Mouse (Mus musculus) myocyte (in vitro differentiated cells): ENCODE measurements at regions not wholly inside any gene's neighbourhood (a gene's known extent, or its start where the extent isn't known, plus 50 kb on each side); places are given as distances from the start of the nearest gene placed in this dataset.

ENCODE experiments used
- CEBPB ChIP-seq: IDR thresholded peaks from 2 replicates; pipeline ENCODE4 v1.6.1; 2011; ENCODE audit warnings: mild to moderate bottlenecking, moderate library complexity; ENCODE audit not compliant: poor library complexity, insufficient read depth, severe bottlenecking
- E2F4 ChIP-seq: IDR thresholded peaks from one replicate; pipeline ENCODE4 v1.6.1; 2011; ENCODE audit warnings: mild to moderate bottlenecking, control low read depth, moderate library complexity; ENCODE audit not compliant: insufficient read depth
- MAX ChIP-seq: IDR thresholded peaks from one replicate; pipeline ENCODE4 v1.6.1; 2011; ENCODE audit warnings: low read depth, mild to moderate bottlenecking, control low read depth
- MYOD1 ChIP-seq, 3 experiments: IDR thresholded peaks; one replicate each; pipeline ENCODE4 v1.6.1; 2011; ENCODE audit warnings: control low read depth in 2 of 3, low read depth in 2 of 3, mild to moderate bottlenecking in 2 of 3, moderate library complexity in 1 of 3; ENCODE audit not compliant: insufficient read length in 2 of 3, control insufficient read depth in 1 of 3
- MYOG ChIP-seq, 3 experiments: IDR thresholded peaks; one replicate each; pipeline ENCODE4 v1.6.1; 2011; ENCODE audit warnings: control low read depth in 2 of 3, low read depth in 2 of 3, mild to moderate bottlenecking in 2 of 3; ENCODE audit not compliant: insufficient read length in 2 of 3, control insufficient read depth in 1 of 3, insufficient read depth in 1 of 3
- POLR2A ChIP-seq: IDR thresholded peaks from one replicate; pipeline ENCODE4 v1.6.1; 2011; ENCODE audit warnings: low read depth, mild to moderate bottlenecking, control low read depth, moderate library complexity; ENCODE audit not compliant: insufficient read length
- POLR2AphosphoS2 ChIP-seq: IDR thresholded peaks from one replicate; pipeline ENCODE4 v1.6.1; 2011; ENCODE audit warnings: low read depth, control low read depth; ENCODE audit not compliant: insufficient read length
- REST ChIP-seq: IDR thresholded peaks from one replicate; pipeline ENCODE4 v1.6.1; 2011; ENCODE audit warnings: mild to moderate bottlenecking, control low read depth, moderate library complexity; ENCODE audit not compliant: insufficient read depth, insufficient read length
- SRF ChIP-seq: IDR thresholded peaks from one replicate; pipeline ENCODE4 v1.6.1; 2011; ENCODE audit warnings: low read depth; ENCODE audit not compliant: control insufficient read depth, insufficient read length
- TCF12 ChIP-seq: IDR thresholded peaks from one replicate; pipeline ENCODE4 v1.6.1; 2011; ENCODE audit warnings: mild to moderate bottlenecking, control low read depth; ENCODE audit not compliant: poor library complexity, insufficient read depth, severe bottlenecking
- TCF3 ChIP-seq: IDR thresholded peaks from one replicate; pipeline ENCODE4 v1.6.1; 2011; ENCODE audit warnings: low read depth, control low read depth; ENCODE audit not compliant: insufficient read length
- USF1 ChIP-seq: IDR thresholded peaks from one replicate; pipeline ENCODE4 v1.6.1; 2011; ENCODE audit warnings: low read depth, mild to moderate bottlenecking, control low read depth, moderate library complexity

- TF ChIP-seq MAX (no peak), POLR2A (no peak), POLR2AphosphoS2 (no peak), MYOG (IDR thresholded peaks at IDR 0.05; ENCODE audit: control insufficient read depth in 1 of 3, insufficient read depth in 1 of 3, insufficient read length in 2 of 3, low read depth in 2 of 3) (no peak), MYOD1 (IDR thresholded peaks at IDR 0.05; ENCODE audit: control insufficient read depth in 1 of 3, insufficient read length in 2 of 3, low read depth in 2 of 3) (no peak), TCF12 (no peak), USF1 (no peak), E2F4 (no peak), REST (no peak), SRF (no peak), CEBPB (no peak), TCF3 (no peak)
These were observed 116.9 kb upstream of the Plekha5 start for GRCm38 (mm10) chr6:140306811-140307558.
